Mouse (Mus musculus) midbrain, embryonic 12.5 days (tissue): ENCODE data around the gene Fam149a. TPM values are rescaled to one million over a fixed set of nuclear protein-coding genes. Genes with fewer than 3 reads are reported as not detected.
"Not testable (repeated sequence)": the region's sequence is repeated elsewhere in the genome, so short reads cannot be mapped to it uniquely, and the experiment has no call there.

ENCODE experiments used
- ATAC-seq: fragments of 200-750 bp; cut with Nextera tagmentation; 2 replicates; pipeline ENCODE4 v1.8.0; 2017; ENCODE audit warnings: low read depth, moderate TSS enrichment, moderate library complexity; ENCODE audit not compliant: low FRiP score
- H3K27ac ChIP-seq: fragments of 300-500 bp; sonication (generic); replicated peaks from 2 replicates; pipeline ENCODE4 v1.5.1; 2016; ENCODE audit warnings: mild to moderate bottlenecking
- H3K27me3 ChIP-seq: fragments of 300-500 bp; sonication (generic); 2 replicates; pipeline ENCODE4 v1.6.1; 2016; ENCODE audit warnings: mild to moderate bottlenecking
- H3K36me3 ChIP-seq: fragments of 300-500 bp; sonication (generic); 2 replicates; pipeline ENCODE4 v1.6.1; 2016
- H3K4me1 ChIP-seq: fragments of 300-500 bp; sonication (generic); 2 replicates; pipeline ENCODE4 v1.6.1; 2016
- H3K4me2 ChIP-seq: fragments of 300-500 bp; sonication (generic); replicated peaks from 2 replicates; pipeline ENCODE4 v1.6.1; 2016; ENCODE audit warnings: mild to moderate bottlenecking, moderate library complexity
- H3K4me3 ChIP-seq: fragments of 300-500 bp; sonication (generic); 2 replicates; pipeline ENCODE4 v1.5.1; 2016; ENCODE audit warnings: mild to moderate bottlenecking
- H3K9ac ChIP-seq: fragments of 300-500 bp; sonication (generic); replicated peaks from 2 replicates; pipeline ENCODE4 v1.6.1; 2016; ENCODE audit warnings: mild to moderate bottlenecking, moderate library complexity
- H3K9me3 ChIP-seq: fragments of 300-500 bp; sonication (generic); 2 replicates; pipeline ENCODE4 v1.6.1; 2016; ENCODE audit warnings: mild to moderate bottlenecking
- WGBS: fragments of 180-500 bp; shearing (Covaris S2); methylation state at CpG from one replicate; pipeline ENCODE4 v1.1.7; 2016; 5-methylcytosine and 5-hydroxymethylcytosine counted together
- polyA plus RNA-seq: library from polyadenylated mRNA; unstranded; fragments of >200 nt; fragmentation: Nextera tagmentation; extraction: Ambion mirVana; gene quantifications from 2 replicates; pipeline ENCODE4 v1.2.1, GENCODE M21; 2016

Fam149a gene
- polyA plus RNA-seq, 1 experiment from 2014 or later, result 8.9 TPM

- Histone ChIP-seq H3K27ac (no peak overlapping the region), H3K36me3 (no peaks in the 10 kb centered on the region), H3K4me3 (no peak overlapping the region), H3K27me3 (peaks cover 18% of the 10 kb centered on the region), H3K4me2 (no peak overlapping the region), H3K9me3 (no peaks in the 10 kb centered on the region), H3K4me1 (peaks cover 9% of the 10 kb centered on the region), H3K9ac (no peak overlapping the region)
- WGBS, result 88% methylated on average over 6 of the region's 6 CpGs
- ATAC-seq, result no peak
Observed at GRCm38 (mm10) chr8:45329206-45329980, 52.7 kb downstream of the Fam149a start.

GRCm38 (mm10) chr8:45327076-45327475, 55.0 kb downstream of the Fam149a start:
- not testable (repeated sequence) for H3K4me1 ChIP-seq, H3K27ac ChIP-seq, H3K36me3 ChIP-seq, H3K9ac ChIP-seq, H3K9me3 ChIP-seq, H3K27me3 ChIP-seq, H3K4me3 ChIP-seq, H3K4me2 ChIP-seq, ATAC-seq

DNA sequence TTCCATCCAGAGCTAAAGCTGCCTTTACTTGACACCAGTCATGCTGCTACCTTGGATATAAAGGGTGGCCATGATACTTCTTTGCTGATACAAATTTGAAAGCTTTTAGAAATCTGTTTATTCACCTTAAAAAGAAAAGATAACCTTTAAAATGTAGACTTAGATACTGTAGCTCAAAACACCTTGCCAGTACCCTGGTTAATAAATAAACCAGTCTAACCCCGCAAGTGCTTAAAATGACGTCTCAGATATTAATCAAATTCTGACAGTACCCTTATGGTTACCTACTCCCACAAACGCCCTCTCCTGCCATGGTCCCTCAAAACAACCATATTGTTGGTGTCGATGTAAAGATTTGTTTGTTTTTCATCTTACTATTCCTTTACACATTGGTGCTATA, 57.9 kb downstream of the Fam149a start:
- H3K4me3 ChIP-seq, result no peak overlapping the region
- no peaks in the 10 kb centered on the region for H3K9me3 ChIP-seq

DNA sequence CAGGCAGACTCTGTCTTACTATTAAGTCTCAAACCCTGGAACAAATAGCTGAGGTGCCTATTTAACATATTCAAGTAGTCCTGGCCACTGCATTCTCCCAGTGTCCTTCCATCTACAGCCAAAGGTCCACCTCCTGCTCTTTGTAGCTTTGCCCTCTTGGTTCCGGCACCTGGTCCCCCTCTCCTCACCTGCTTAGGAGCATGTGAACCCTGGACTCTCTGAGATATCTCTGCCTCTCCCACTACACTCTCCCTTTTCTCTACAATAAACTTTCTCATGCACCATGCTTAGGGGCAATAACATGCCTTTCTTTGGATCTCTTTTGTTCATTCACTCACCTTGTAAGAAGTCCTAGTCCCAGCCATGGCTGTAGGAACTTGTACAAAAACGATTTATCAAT, 60.7 kb downstream of the Fam149a start:
- Histone ChIP-seq H3K4me1 (no peaks in the 10 kb centered on the region), H3K9me3 (no peaks in the 10 kb centered on the region), H3K9ac (no peak overlapping the region), H3K27me3 (no peaks in the 10 kb centered on the region), H3K36me3 (no peaks in the 10 kb centered on the region), H3K4me2 (no peak overlapping the region), H3K27ac (no peak overlapping the region), H3K4me3 (no peak overlapping the region)
- no peak for ATAC-seq
- 85% methylated on average over 2 of the region's 2 CpGs for WGBS

More for the DNA sequence above, 57.9 kb downstream of the Fam149a start:
- no peak overlapping the region for H3K4me2 ChIP-seq
- ATAC-seq, result no peak
- no peak overlapping the region for H3K9ac ChIP-seq
- H3K27ac ChIP-seq, result no peak overlapping the region
- H3K36me3 ChIP-seq, result no peaks in the 10 kb centered on the region
- WGBS, result 89% methylated on average over 4 of the region's 4 CpGs
- no peaks in the 10 kb centered on the region for H3K27me3 ChIP-seq
- no peaks in the 10 kb centered on the region for H3K4me1 ChIP-seq

- no peak overlapping the region for H3K9ac ChIP-seq
- WGBS, result 84% methylated on average over 1 of the region's 1 CpGs
- H3K4me3 ChIP-seq, result no peak overlapping the region
- no peaks in the 10 kb centered on the region for H3K4me1 ChIP-seq
- no peaks in the 10 kb centered on the region for H3K36me3 ChIP-seq
- ATAC-seq, result no peak
- no peak overlapping the region for H3K4me2 ChIP-seq
- no peak overlapping the region for H3K27ac ChIP-seq
- H3K27me3 ChIP-seq, result no peaks in the 10 kb centered on the region
- H3K9me3 ChIP-seq, result no peaks in the 10 kb centered on the region
Observed at GRCm38 (mm10) chr8:45320930-45321329, 61.2 kb downstream of the Fam149a start.

DNA sequence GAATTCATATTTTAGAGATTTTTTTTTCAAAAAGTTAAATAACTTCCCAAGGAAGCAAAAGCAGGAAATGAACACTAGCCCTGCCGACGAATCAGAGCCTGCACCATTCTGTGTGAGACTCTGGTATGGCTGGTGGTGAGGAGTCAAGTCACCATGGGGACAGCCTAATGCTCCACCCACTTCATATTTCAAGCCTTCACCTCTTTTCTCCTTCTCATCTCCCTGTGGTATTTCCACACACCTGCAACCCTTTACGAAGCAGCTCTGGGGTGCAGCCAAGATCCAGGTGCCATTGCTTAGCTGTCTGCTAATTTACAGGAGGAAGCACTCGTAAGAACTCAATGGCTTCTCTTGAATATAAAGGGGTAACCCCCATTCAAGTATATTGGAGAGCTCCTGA, 71.1 kb downstream of the Fam149a start:
- ATAC-seq, result no peak
- Histone ChIP-seq H3K27me3 (no peaks in the 10 kb centered on the region), H3K4me3 (no peak overlapping the region), H3K36me3 (no peaks in the 10 kb centered on the region), H3K9ac (no peak overlapping the region), H3K9me3 (no peaks in the 10 kb centered on the region), H3K27ac (no peak overlapping the region), H3K4me1 (no peaks in the 10 kb centered on the region), H3K4me2 (no peak overlapping the region)
- 92% methylated on average over 4 of the region's 4 CpGs for WGBS

- Histone ChIP-seq H3K4me2 (no peak within 1 kb of the TSS), H3K4me3 (no peak within 1 kb of the TSS), H3K4me1 (no peaks in the 10 kb centered on the region), H3K9ac (no peak within 1 kb of the TSS), H3K9me3 (no peaks in the 10 kb centered on the region), H3K27me3 (no peaks in the 10 kb centered on the region), H3K27ac (no peak within 1 kb of the TSS), H3K36me3 (no peaks in the 10 kb centered on the region)
- no peak for ATAC-seq
- WGBS, result 93% methylated on average over 13 of the region's 13 CpGs
Observed at GRCm38 (mm10) chr8:45308366-45308765, 73.7 kb downstream of the Fam149a start, which contains the start of gene Gm45753. Gene Gm45753 (minus strand): TSS chr8:45308466.

- no peak overlapping the region for H3K9ac ChIP-seq
- H3K4me3 ChIP-seq, result no peak overlapping the region
- H3K27me3 ChIP-seq, result no peaks in the 10 kb centered on the region
- no peak overlapping the region for H3K4me2 ChIP-seq
- H3K4me1 ChIP-seq, result no peaks in the 10 kb centered on the region
- no peak for ATAC-seq
- no peaks in the 10 kb centered on the region for H3K9me3 ChIP-seq
- no peaks in the 10 kb centered on the region for H3K36me3 ChIP-seq
- WGBS, result 95% methylated on average over 1 of the region's 1 CpGs
- no peak overlapping the region for H3K27ac ChIP-seq
Observed at GRCm38 (mm10) chr8:45305479-45305878, 76.6 kb downstream of the Fam149a start.

- Histone ChIP-seq H3K27ac (no peak overlapping the region), H3K4me2 (no peak overlapping the region), H3K4me1 (no peaks in the 10 kb centered on the region), H3K9ac (no peak overlapping the region), H3K4me3 (no peak overlapping the region), H3K27me3 (no peaks in the 10 kb centered on the region), H3K36me3 (no peaks in the 10 kb centered on the region), H3K9me3 (no peaks in the 10 kb centered on the region)
- WGBS, result 92% methylated on average over 3 of the region's 3 CpGs
- no peak for ATAC-seq
Observed at GRCm38 (mm10) chr8:45304354-45304753, 77.7 kb downstream of the Fam149a start.

DNA sequence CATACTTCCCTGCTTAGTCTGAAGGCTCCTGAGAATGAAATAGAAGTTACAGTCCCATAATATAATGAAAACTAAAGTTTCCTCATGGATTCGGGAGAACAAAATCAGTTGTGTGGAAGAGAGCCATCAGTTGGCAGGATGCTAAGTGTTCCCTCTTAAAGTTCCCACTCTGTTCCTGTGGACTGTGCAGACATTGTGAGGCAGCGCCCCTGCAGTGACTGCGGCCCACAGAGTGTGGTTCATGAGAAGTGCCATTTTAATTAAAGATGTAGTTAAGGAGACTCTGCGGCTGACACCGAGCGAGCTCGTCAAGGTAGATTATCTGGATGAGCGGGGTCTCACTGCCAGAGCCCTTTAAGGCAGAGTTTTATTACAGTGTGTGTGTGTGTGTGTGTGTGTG, 79.7 kb downstream of the Fam149a start:
- no peaks in the 10 kb centered on the region for H3K9me3 ChIP-seq
- WGBS, result 70% methylated on average over 8 of the region's 8 CpGs
- no peak overlapping the region for H3K4me2 ChIP-seq
- ATAC-seq, result no peak
- H3K27ac ChIP-seq, result no peak overlapping the region
- H3K36me3 ChIP-seq, result no peaks in the 10 kb centered on the region
- H3K4me3 ChIP-seq, result no peak overlapping the region
- H3K4me1 ChIP-seq, result no peaks in the 10 kb centered on the region
- no peaks in the 10 kb centered on the region for H3K27me3 ChIP-seq
- H3K9ac ChIP-seq, result no peak overlapping the region

- no peaks in the 10 kb centered on the region for H3K36me3 ChIP-seq
- H3K4me3 ChIP-seq, result no peak overlapping the region
- H3K27me3 ChIP-seq, result no peaks in the 10 kb centered on the region
- 93% methylated on average over 6 of the region's 6 CpGs for WGBS
- H3K9ac ChIP-seq, result no peak overlapping the region
- no peak overlapping the region for H3K4me2 ChIP-seq
- no peak overlapping the region for H3K27ac ChIP-seq
- no peaks in the 10 kb centered on the region for H3K4me1 ChIP-seq
- no peaks in the 10 kb centered on the region for H3K9me3 ChIP-seq
- no peak for ATAC-seq
Observed at GRCm38 (mm10) chr8:45295276-45295675, 86.8 kb downstream of the Fam149a start.

DNA sequence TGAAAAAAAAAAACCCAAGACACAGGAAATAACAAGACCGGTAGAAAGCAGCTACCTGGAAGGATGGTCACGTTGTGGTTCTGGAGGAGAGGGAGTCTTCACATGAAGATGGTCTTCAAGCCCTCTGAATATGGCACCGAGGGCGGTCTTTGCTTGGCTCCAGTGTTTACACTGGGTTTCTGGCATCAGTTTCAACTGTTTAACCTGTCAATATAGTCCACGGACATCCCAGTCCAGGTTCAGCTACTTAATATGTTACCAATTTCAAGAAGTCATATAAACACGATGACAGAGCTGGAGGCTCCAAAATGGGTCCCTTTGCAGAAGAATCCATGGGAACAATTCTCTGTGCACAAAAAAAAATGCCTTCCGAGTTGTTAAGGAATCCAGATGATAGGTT, 87.4 kb downstream of the Fam149a start, which contains the start of gene Klkb1:
TSS of gene Klkb1 (minus strand) at position 173 of the 400 bp plus-strand sequence.
- Histone ChIP-seq H3K27ac (no peak within 1 kb of the TSS), H3K9ac (no peak within 1 kb of the TSS), H3K36me3 (no peaks in the 10 kb centered on the region), H3K4me3 (no peak within 1 kb of the TSS), H3K9me3 (no peaks in the 10 kb centered on the region), H3K4me2 (no peak within 1 kb of the TSS), H3K27me3 (no peaks in the 10 kb centered on the region), H3K4me1 (no peaks in the 10 kb centered on the region)
- no peak for ATAC-seq
- 91% methylated on average over 7 of the region's 7 CpGs for WGBS

- WGBS, result 81% methylated on average over 2 of the region's 2 CpGs
- Histone ChIP-seq H3K4me2 (no peak overlapping the region), H3K4me1 (no peaks in the 10 kb centered on the region), H3K36me3 (no peaks in the 10 kb centered on the region), H3K27ac (no peak overlapping the region), H3K27me3 (no peaks in the 10 kb centered on the region), H3K4me3 (no peak overlapping the region), H3K9me3 (no peaks in the 10 kb centered on the region), H3K9ac (no peak overlapping the region)
- no peak for ATAC-seq
Observed at GRCm38 (mm10) chr8:45291790-45292189, 90.3 kb downstream of the Fam149a start.
